Mouse (Mus musculus): ENCODE data around the gene Olfr873.

DNA sequence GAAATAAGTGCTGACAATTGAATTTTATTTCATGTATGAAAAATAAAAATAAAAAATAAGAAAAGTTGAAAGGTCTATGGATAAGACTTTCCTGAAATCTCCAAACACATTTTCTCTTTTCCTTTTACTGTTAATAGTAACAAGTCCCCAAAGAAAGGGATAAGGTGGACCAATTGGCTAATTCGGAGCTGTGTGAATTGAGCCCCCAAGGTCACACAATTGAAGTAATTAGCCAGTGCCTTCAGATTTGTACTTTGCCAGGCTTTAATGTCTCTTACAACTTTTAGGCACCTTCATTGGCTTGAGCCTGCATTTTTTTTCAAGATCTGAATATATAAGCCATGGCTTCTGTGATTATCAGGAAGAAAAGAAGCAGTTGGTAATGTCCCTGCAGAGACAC is at the start of gene Olfr873:
- TF ChIP-seq CTCF (IDR thresholded peaks at IDR 0.05; ENCODE audit: low read depth) (no peak), EP300 (optimal IDR thresholded peaks at IDR 0.05) (no peak)

All from stomach, postnatal 0 days (tissue).